Comparison of ENCODE assay signal across 12 mouse cellular contexts in genomic region chr5:98975877-98976672, GRCm38 (mm10).
DNase-seq lines count a peak whose midpoint lies in the region; ATAC-seq and TF ChIP-seq lines count a peak whose summit lies in the region.
"Had no signal": no experiment of that assay in that cellular context is flagged by ENCODE, and none has a peak within 500 bp of the region (broad histone marks: within the 10 kb centered on the region; RNA-seq: fewer than 3 reads in every experiment).

No protein-coding gene starts in this region.

- H3K9ac ChIP-seq in CH12.LX (ENCODE audit: insufficient read depth, low read depth), result no peak overlapping the region
- H3K9ac ChIP-seq in forebrain, embryonic 14.5 days (ENCODE audit: low read length), result no peak overlapping the region
- no peak overlapping the region for H3K9ac ChIP-seq in hindbrain, postnatal 0 days (replicated peaks; ENCODE audit: low read length)
- no peak overlapping the region for H3K9ac ChIP-seq in liver, embryonic 11.5 days (ENCODE audit: low read depth, low read length)

- in situ Hi-C loops in CH12.LX (cut with MboI; ENCODE audit: low pct_ligation_motif_present, low pct_unique_long_range_greater_than_20kb, low sequenced_read_pairs), result no loop called here

- ATAC-seq in forebrain, embryonic 14.5 days, result peak; percentile 96
- ATAC-seq in hindbrain, postnatal 0 days, result peak; percentile 76
- no peak for ATAC-seq in liver, embryonic 11.5 days (replicated peaks; ENCODE audit: low FRiP score)
- ATAC-seq: intestine, embryonic 16.5 days had no signal

- no peaks in the 10 kb centered on the region for H3K36me3 ChIP-seq in CH12.LX (replicated peaks in 1 of 2; ENCODE audit: control insufficient read depth in 1 of 2, insufficient read depth in 1 of 2, low read length in 1 of 2)
- H3K36me3 ChIP-seq in forebrain, embryonic 14.5 days (ENCODE audit: control insufficient read depth, insufficient read depth, low read length), result no peaks in the 10 kb centered on the region
- H3K36me3 ChIP-seq in hindbrain, postnatal 0 days (ENCODE audit: insufficient read depth, low read length), result no peaks in the 10 kb centered on the region
- H3K36me3 ChIP-seq in liver, embryonic 11.5 days (ENCODE audit: control insufficient read depth, insufficient read depth, low read length), result no peaks in the 10 kb centered on the region

- H3K4me1 ChIP-seq in CH12.LX (ENCODE audit: control insufficient read depth in 1 of 2, insufficient read depth in 2 of 2), result peaks cover 4 to 27% of the 10 kb centered on the region in 2 experiments
- peaks cover 8% of the 10 kb centered on the region for H3K4me1 ChIP-seq in forebrain, embryonic 14.5 days (ENCODE audit: control insufficient read depth, insufficient read depth, low read length)
- peaks cover 4% of the 10 kb centered on the region; the same call in 1 of the 2 replicates for H3K4me1 ChIP-seq in hindbrain, postnatal 0 days (ENCODE audit: insufficient read depth, low read length)
- no peaks in the 10 kb centered on the region for H3K4me1 ChIP-seq in liver, embryonic 11.5 days (replicated peaks; ENCODE audit: control insufficient read depth, insufficient read depth, low read length)

- no peak overlapping the region for H3K27ac ChIP-seq in CH12.LX (ENCODE audit: insufficient read depth, low read depth)
- H3K27ac ChIP-seq in forebrain, embryonic 14.5 days (ENCODE audit: low read depth, low read length), result peak overlapping the region; percentile 50; the same call in 1 of the 2 replicates
- peak overlapping the region; percentile 32; the same call in 1 of the 2 replicates for H3K27ac ChIP-seq in hindbrain, postnatal 0 days
- H3K27ac ChIP-seq in liver, embryonic 11.5 days (ENCODE audit: low read depth, low read length), result no peak overlapping the region

- TF ChIP-seq RAD21 in CH12.LX (IDR thresholded peaks at IDR 0.05; ENCODE audit: low read depth, low read length), result no peak

- dilution Hi-C loops in CH12.LX (cut with MboI; ENCODE audit: extremely low pct_ligation_motif_present, extremely low pct_unique_long_range_greater_than_20kb, low sequenced_read_pairs), result no loop called here

- H3K27me3 ChIP-seq in CH12.LX (replicated peaks), result no peaks in the 10 kb centered on the region
- no peaks in the 10 kb centered on the region for H3K27me3 ChIP-seq in forebrain, embryonic 14.5 days (replicated peaks; ENCODE audit: control insufficient read depth, insufficient read depth, low read length)
- no peaks in the 10 kb centered on the region for H3K27me3 ChIP-seq in hindbrain, postnatal 0 days (ENCODE audit: insufficient read depth, low read length)
- H3K27me3 ChIP-seq in liver, embryonic 11.5 days (replicated peaks; ENCODE audit: control insufficient read depth, insufficient read depth, low read length), result no peaks in the 10 kb centered on the region

- no peaks in the 10 kb centered on the region for H3K79me2 ChIP-seq in CH12.LX (replicated peaks; ENCODE audit: control insufficient read depth, extremely low read depth, insufficient read depth, poor library complexity, severe bottlenecking)

- TF ChIP-seq POLR2A in CH12.LX (IDR thresholded peaks at IDR 0.05; ENCODE audit: low read depth, low read length), result no peak

- H3K4me2 ChIP-seq in CH12.LX (ENCODE audit: insufficient read depth, low read depth, poor library complexity, severe bottlenecking), result 0 out of 2 replicates have a peak overlapping the region, but pooled peaks have one; percentile 5
- 0 out of 2 replicates have a peak overlapping the region, but pooled peaks have one; percentile 12 for H3K4me2 ChIP-seq in forebrain, embryonic 14.5 days (ENCODE audit: low read length)
- peak overlapping the region; percentile 30; the same call in 1 of the 2 replicates for H3K4me2 ChIP-seq in hindbrain, postnatal 0 days (ENCODE audit: low read depth, low read length)
- H3K4me2 ChIP-seq in liver, embryonic 11.5 days, result no peak overlapping the region

- H3K9me3 ChIP-seq in CH12.LX (replicated peaks; ENCODE audit: low read length), result no peaks in the 10 kb centered on the region
- H3K9me3 ChIP-seq in forebrain, embryonic 14.5 days (replicated peaks; ENCODE audit: control insufficient read depth, low read length), result no peaks in the 10 kb centered on the region
- no peaks in the 10 kb centered on the region for H3K9me3 ChIP-seq in hindbrain, postnatal 0 days (ENCODE audit: low read length)
- H3K9me3 ChIP-seq in liver, embryonic 11.5 days (ENCODE audit: control insufficient read depth, low read length), result no peaks in the 10 kb centered on the region

- DNase-seq in CH12.LX (ENCODE audit: extremely low read depth), result peak; percentile 69
- DNase-seq in forebrain, embryonic 14.5 days (ENCODE audit: low spot score), result peak; percentile 92
- DNase-seq in hindbrain, postnatal 0 days (ENCODE audit: low spot score), result peak; percentile 64
- DNase-seq in left cerebral cortex, postnatal 36 days (ENCODE audit: low spot score in 2 of 2), result peak; percentile 26 to 38
- no peak for DNase-seq in B cell, adult 2 months
- DNase-seq in T-cell, adult 2 months (ENCODE audit: low spot score), result no peak
- DNase-seq in gastrocnemius, adult 8-10 months (ENCODE audit: low spot score in 2 of 2), result no peak
- no peak for DNase-seq in liver, embryonic 11.5 days (ENCODE audit: low spot score)
- DNase-seq: cerebellum, adult 11-12 months; heart, adult 11 months; liver had no signal

- 21% methylated on average over 10 of the region's 10 CpGs for WGBS in forebrain, embryonic 14.5 days
- 30% methylated on average over 10 of the region's 10 CpGs for WGBS in hindbrain, postnatal 0 days
- 76% methylated on average over 10 of the region's 10 CpGs for WGBS in liver, embryonic 11.5 days

- TF ChIP-seq EP300 in CH12.LX (IDR thresholded peaks at IDR 0.05; ENCODE audit: low read length), result peak; percentile 72

- intact Hi-C loops in left cerebral cortex, postnatal 36 days (cut with DNase I), result no loop called here

- no peak for TF ChIP-seq CTCF in CH12.LX (conservative IDR thresholded peaks at IDR 0.05 in 1 of 2, IDR thresholded peaks at IDR 0.05 in 1 of 2; ENCODE audit: low read depth in 2 of 2, low read length in 2 of 2)
- no peak for TF ChIP-seq CTCF in hindbrain, postnatal 0 days (IDR thresholded peaks at IDR 0.05; ENCODE audit: low read depth)

- H3K4me3 ChIP-seq in CH12.LX (replicated peaks in 1 of 3; ENCODE audit: low read depth in 2 of 3, low read length in 2 of 3, poor library complexity in 1 of 3), result no peak overlapping the region
- no peak overlapping the region for H3K4me3 ChIP-seq in forebrain, embryonic 14.5 days (ENCODE audit: low read depth, low read length)
- H3K4me3 ChIP-seq in hindbrain, postnatal 0 days (ENCODE audit: low read length), result no peak overlapping the region
- no peak overlapping the region for H3K4me3 ChIP-seq in liver, embryonic 11.5 days (ENCODE audit: low read depth, low read length)

TF ChIP-seq in CH12.LX, 34 proteins besides CTCF, POLR2A, EP300 and RAD21 (continues in another document):
- no peak for TF ChIP-seq POLR2AphosphoS2 (IDR thresholded peaks at IDR 0.05; ENCODE audit: low read depth, low read length)
- peak; percentile 52 for TF ChIP-seq JUND (conservative IDR thresholded peaks at IDR 0.05; ENCODE audit: low read depth, low read length)
- no peak for TF ChIP-seq E2F4 (IDR thresholded peaks at IDR 0.05; ENCODE audit: insufficient replicate concordance, low read depth, low read length)
- TF ChIP-seq NELFE (IDR thresholded peaks at IDR 0.05; ENCODE audit: low read depth, low read length), result no peak
- no peak for TF ChIP-seq MAFK (IDR thresholded peaks at IDR 0.05; ENCODE audit: insufficient replicate concordance, low read length)
- TF ChIP-seq GABPA (IDR thresholded peaks at IDR 0.05; ENCODE audit: insufficient replicate concordance, low read depth, low read length), result no peak
- TF ChIP-seq ZC3H11A (IDR thresholded peaks at IDR 0.05; ENCODE audit: low read depth, low read length), result no peak
- no peak for TF ChIP-seq SIN3A (IDR thresholded peaks at IDR 0.05; ENCODE audit: low read length)
- TF ChIP-seq CHD2 (IDR thresholded peaks at IDR 0.05; ENCODE audit: low read length), result no peak
- no peak for TF ChIP-seq MEF2A (IDR thresholded peaks at IDR 0.05; ENCODE audit: borderline replicate concordance, low read depth, low read length)
- no peak for TF ChIP-seq USF1 (IDR thresholded peaks at IDR 0.05; ENCODE audit: low read depth, low read length)
- TF ChIP-seq HCFC1 (IDR thresholded peaks at IDR 0.05; ENCODE audit: low read depth, low read length), result no peak
- TF ChIP-seq KAT2A (IDR thresholded peaks at IDR 0.05; ENCODE audit: insufficient replicate concordance, low read length), result no peak
- TF ChIP-seq UBTF (IDR thresholded peaks at IDR 0.05; ENCODE audit: low read depth, low read length), result no peak
- TF ChIP-seq TBP (conservative IDR thresholded peaks at IDR 0.05; ENCODE audit: low read depth, low read length), result no peak
- peak; percentile 38 for TF ChIP-seq JUN (IDR thresholded peaks at IDR 0.05; ENCODE audit: insufficient read depth, low read depth, low read length)
- no peak for TF ChIP-seq MXI1 (IDR thresholded peaks at IDR 0.05; ENCODE audit: low read depth, low read length)
- peak; percentile 61 for TF ChIP-seq ETS1 (conservative IDR thresholded peaks at IDR 0.05; ENCODE audit: low read depth, low read length)
- 0 out of 2 replicates have a peak, but pooled peaks have one; percentile 21 for TF ChIP-seq TCF12 (IDR thresholded peaks at IDR 0.05; ENCODE audit: low read depth, low read length)
- no peak for TF ChIP-seq USF2 (conservative IDR thresholded peaks at IDR 0.05; ENCODE audit: low read depth, low read length)
- TF ChIP-seq MAZ (IDR thresholded peaks at IDR 0.05; ENCODE audit: low read depth, low read length), result no peak
- TF ChIP-seq IRF4 (IDR thresholded peaks at IDR 0.05; ENCODE audit: low read depth, low read length), result no peak
- 0 out of 2 replicates have a peak, but pooled peaks have one; percentile 22 for TF ChIP-seq MYC (IDR thresholded peaks at IDR 0.05; ENCODE audit: low read depth, low read length)
- no peak for TF ChIP-seq ZNF384 (IDR thresholded peaks at IDR 0.05; ENCODE audit: low read depth, low read length)
- no peak for TF ChIP-seq RCOR1 (conservative IDR thresholded peaks at IDR 0.05; ENCODE audit: low read depth, low read length)
- TF ChIP-seq SMC3 (IDR thresholded peaks at IDR 0.05; ENCODE audit: low read depth, low read length), result no peak
- TF ChIP-seq ELF1 (IDR thresholded peaks at IDR 0.05; ENCODE audit: low read depth, low read length), result no peak
- peak; percentile 41 for TF ChIP-seq MAX (IDR thresholded peaks at IDR 0.05; ENCODE audit: low read length)
- no peak for TF ChIP-seq ZKSCAN1 (IDR thresholded peaks at IDR 0.05; ENCODE audit: borderline replicate concordance, low read depth, low read length)
- no peak for TF ChIP-seq PAX5 (IDR thresholded peaks at IDR 0.05; ENCODE audit: low read length)
- no peak for TF ChIP-seq NRF1 (IDR thresholded peaks at IDR 0.05; ENCODE audit: low read depth, low read length)
- TF ChIP-seq BHLHE40 (IDR thresholded peaks at IDR 0.05; ENCODE audit: low read depth, low read length), result peak; percentile 41; the same call in 1 of the 2 replicates
- no peak for TF ChIP-seq ZMIZ1 (IDR thresholded peaks at IDR 0.05; ENCODE audit: low read depth, low read length)

Comparison
In these comparisons a context has a peak if more than half of its experiments do, and no peak if none do; other contexts are left out.
1. DNase-seq: peak in CH12.LX (single experiment), forebrain, embryonic 14.5 days (single experiment), hindbrain, postnatal 0 days (single experiment) and left cerebral cortex, postnatal 36 days (2 of 2); none in B cell, adult 2 months (0 of 2), T-cell, adult 2 months (single experiment), gastrocnemius, adult 8-10 months (0 of 2) and liver, embryonic 11.5 days (single experiment).
2. H3K27ac ChIP-seq: peak in forebrain, embryonic 14.5 days (single experiment) and hindbrain, postnatal 0 days (single experiment); none in CH12.LX (single experiment) and liver, embryonic 11.5 days (single experiment).